Mouse (Mus musculus) MEL (cell line): ENCODE results near the gene Ppm1e. TPM values are rescaled to one million over a fixed set of nuclear protein-coding genes. Genes with fewer than 3 reads are reported as not detected.
A peak's percentile ranks its signal among the peaks of the same experiment; 100 is the strongest.
"Not testable (repeated sequence)": the region's sequence is repeated elsewhere in the genome, so short reads cannot be mapped to it uniquely, and the experiment has no call there.

Source experiments
- DNase-seq: peaks from one replicate; pipeline ENCODE4 v3.0.0; 2011; ENCODE audit warnings: low read depth, low spot score
- H3K27ac ChIP-seq: 2 replicates; pipeline ENCODE4 v1.5.1; 2012; ENCODE audit warnings: low read depth, mild to moderate bottlenecking, control low read depth, low read length, moderate library complexity; ENCODE audit not compliant: control insufficient read depth
- H3K27me3 ChIP-seq, 2 experiments: fragments of 150-350 bp in 1 of 2; sonication (generic) in 1 of 2; 2 replicates each; pipeline ENCODE4 v1.6.1; 2012; ENCODE audit warnings: low read length in 2 of 2, mild to moderate bottlenecking in 2 of 2, improper control_type of control experiment in 1 of 2, moderate library complexity in 1 of 2; ENCODE audit not compliant: insufficient read depth in 2 of 2, control insufficient read depth in 1 of 2
- H3K36me3 ChIP-seq, 2 experiments: 2 replicates each; pipeline ENCODE4 v1.6.1; 2012 to 2014; ENCODE audit warnings: low read length in 2 of 2, improper control_type of control experiment in 1 of 2, inconsistent platforms in 1 of 2, mild to moderate bottlenecking in 1 of 2; ENCODE audit not compliant: insufficient read depth in 2 of 2, control insufficient read depth in 1 of 2
- H3K4me1 ChIP-seq, 2 experiments: fragments of 150-350 bp in 1 of 2; sonication (generic) in 1 of 2; 2 replicates each; pipeline ENCODE4 v1.6.1; 2012; ENCODE audit warnings: low read length in 2 of 2, improper control_type of control experiment in 1 of 2, mild to moderate bottlenecking in 1 of 2; ENCODE audit not compliant: insufficient read depth in 2 of 2, control insufficient read depth in 1 of 2
- H3K4me3 ChIP-seq, 2 experiments: fragments of 150-350 bp in 1 of 2; sonication (generic) in 1 of 2; 2 replicates each; pipeline ENCODE4 v1.5.1; 2012; ENCODE audit warnings: low read depth in 2 of 2, low read length in 2 of 2, mild to moderate bottlenecking in 2 of 2, moderate library complexity in 2 of 2, control low read depth in 1 of 2, improper control_type of control experiment in 1 of 2; ENCODE audit not compliant: control insufficient read depth in 1 of 2, insufficient read depth in 1 of 2
- H3K79me2 ChIP-seq: 2 replicates; pipeline ENCODE4 v1.6.1; 2012; ENCODE audit warnings: mild to moderate bottlenecking, low read length, moderate library complexity; ENCODE audit not compliant: control insufficient read depth, poor library complexity, insufficient read depth
- H3K9ac ChIP-seq: 2 replicates; pipeline ENCODE4 v1.6.1; 2012; ENCODE audit warnings: low read depth, mild to moderate bottlenecking, control low read depth, low read length, moderate library complexity; ENCODE audit not compliant: control insufficient read depth, poor library complexity, severe bottlenecking
- H3K9me3 ChIP-seq: fragments of 150-350 bp; sonication (generic); replicated peaks from 2 replicates; pipeline ENCODE4 v1.6.1; 2012; ENCODE audit warnings: mild to moderate bottlenecking, low read length, improper control_type of control experiment, moderate library complexity; ENCODE audit not compliant: insufficient read depth
- CHD1 ChIP-seq: IDR thresholded peaks from 2 replicates; pipeline ENCODE4 v1.6.1; 2012; ENCODE audit warnings: low read depth, mild to moderate bottlenecking, inconsistent platforms, low read length, improper control_type of control experiment
- CTCF ChIP-seq, 3 experiments: IDR thresholded peaks in 2 of 3; conservative IDR thresholded peaks in 1 of 3; 2 replicates each; pipeline ENCODE4 v1.5.1; 2011 to 2012; ENCODE audit warnings: low read length in 3 of 3, low read depth in 2 of 3, mild to moderate bottlenecking in 2 of 3, improper control_type of control experiment in 1 of 3, inconsistent platforms in 1 of 3, mixed read lengths in 1 of 3, moderate library complexity in 1 of 3; ENCODE audit not compliant: control insufficient read depth in 1 of 3, insufficient read depth in 1 of 3, poor library complexity in 1 of 3, severe bottlenecking in 1 of 3
- E2F4 ChIP-seq: IDR thresholded peaks from 2 replicates; pipeline ENCODE4 v1.6.1; 2011; ENCODE audit warnings: low read depth, low read length, improper control_type of control experiment, borderline replicate concordance
- EP300 ChIP-seq, 2 experiments: IDR thresholded peaks; 2 replicates each; pipeline ENCODE4 v1.6.1; 2011; ENCODE audit warnings: improper control_type of control experiment in 2 of 2, low read length in 2 of 2, low read depth in 1 of 2, mild to moderate bottlenecking in 1 of 2
- GABPA ChIP-seq: IDR thresholded peaks from 2 replicates; pipeline ENCODE4 v1.6.1; 2012; ENCODE audit warnings: low read depth, mild to moderate bottlenecking, inconsistent platforms, low read length, improper control_type of control experiment, moderate library complexity
- GATA1 ChIP-seq: IDR thresholded peaks from 2 replicates; pipeline ENCODE4 v1.6.1; 2011; ENCODE audit warnings: low read depth, low read length, improper control_type of control experiment
- MAX ChIP-seq: IDR thresholded peaks from 2 replicates; pipeline ENCODE4 v1.6.1; 2011; ENCODE audit warnings: low read length, improper control_type of control experiment
- MYC ChIP-seq: IDR thresholded peaks from 2 replicates; pipeline ENCODE4 v1.6.1; 2011; ENCODE audit warnings: low read depth, mild to moderate bottlenecking, low read length, improper control_type of control experiment, moderate library complexity
- NRF1 ChIP-seq: IDR thresholded peaks from 2 replicates; pipeline ENCODE4 v1.6.1; 2014; ENCODE audit warnings: low read depth, mild to moderate bottlenecking, inconsistent platforms, low read length, improper control_type of control experiment, moderate library complexity; ENCODE audit not compliant: poor library complexity, insufficient read depth, severe bottlenecking
- POLR2A ChIP-seq, 2 experiments: IDR thresholded peaks; 2 replicates each; pipeline ENCODE4 v1.6.1; 2011 to 2012; ENCODE audit warnings: low read length in 2 of 2, mild to moderate bottlenecking in 2 of 2, control low read depth in 1 of 2, improper control_type of control experiment in 1 of 2, low read depth in 1 of 2, moderate library complexity in 1 of 2; ENCODE audit not compliant: control insufficient read depth in 1 of 2, insufficient read depth in 1 of 2, poor library complexity in 1 of 2
- POLR2AphosphoS5 ChIP-seq: IDR thresholded peaks from 2 replicates; pipeline ENCODE4 v1.6.1; 2012; ENCODE audit warnings: low read depth, borderline replicate concordance, mild to moderate bottlenecking, inconsistent platforms, low read length, moderate library complexity, mixed read lengths
- RAD21 ChIP-seq: IDR thresholded peaks from 2 replicates; pipeline ENCODE4 v1.6.1; 2011; ENCODE audit warnings: mild to moderate bottlenecking, low read depth, low read length, improper control_type of control experiment
- SMC3 ChIP-seq: IDR thresholded peaks from 2 replicates; pipeline ENCODE4 v1.6.1; 2011; ENCODE audit warnings: low read depth, low read length, improper control_type of control experiment
- TAL1 ChIP-seq: IDR thresholded peaks from 2 replicates; pipeline ENCODE4 v1.6.1; 2012; ENCODE audit warnings: mild to moderate bottlenecking, inconsistent platforms, low read length, moderate library complexity, mixed read lengths
- TBP ChIP-seq: IDR thresholded peaks from 2 replicates; pipeline ENCODE4 v1.8.0; 2011; ENCODE audit warnings: low read depth, low read length, improper control_type of control experiment
- TCF12 ChIP-seq: IDR thresholded peaks from 2 replicates; pipeline ENCODE4 v1.6.1; 2014; ENCODE audit warnings: low read depth, mild to moderate bottlenecking, inconsistent platforms, low read length, improper control_type of control experiment, moderate library complexity
- ZNF384 ChIP-seq: IDR thresholded peaks from 2 replicates; pipeline ENCODE4 v1.6.1; 2012; ENCODE audit warnings: low read depth, mild to moderate bottlenecking, inconsistent platforms, low read length, improper control_type of control experiment
- polyA plus RNA-seq, 2 experiments: library from polyadenylated mRNA; stranded (reverse) in 1 of 2; unstranded in 1 of 2; fragments of >175 nt in 1 of 2; fragments of >200 nt in 1 of 2; gene quantifications; 2 replicates each; pipeline versions ENCODE4 v1.2.1 to v1.2.4; 2012; ENCODE audit warnings: low replicate concordance in 2 of 2, low read depth in 1 of 2; ENCODE audit not compliant: insufficient read length in 2 of 2, insufficient read depth in 1 of 2, missing spikeins in 1 of 2
- total RNA-seq: library from RNA; depleted of rRNA; stranded (reverse); fragments of 300-350 nt; gene quantifications from 2 replicates; pipeline ENCODE4 v1.2.3, GENCODE M21; 2012

The Ppm1e gene
- total and polyA plus RNA-seq, 3 experiments, result 1.3 to 2.8 TPM; not detected in 1

DNA sequence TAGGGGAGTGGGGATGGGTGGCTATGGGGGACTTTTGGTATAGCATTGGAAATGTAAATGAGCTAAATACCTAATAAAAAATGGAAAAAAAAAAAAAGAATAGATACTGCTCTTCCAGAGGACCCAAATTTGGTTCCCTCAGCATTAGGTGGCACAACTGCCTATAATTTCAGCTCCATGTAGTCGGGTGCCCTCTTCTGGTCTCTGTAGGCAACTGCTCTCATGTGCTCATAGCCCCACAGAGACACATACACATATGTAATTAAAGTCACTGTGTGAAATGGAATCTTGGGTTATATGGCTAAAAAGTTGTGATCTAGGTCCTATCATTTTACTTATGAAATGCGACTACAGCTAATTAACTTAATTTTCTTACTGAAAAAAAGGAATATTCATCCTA, 90.0 kb downstream of the Ppm1e start (continued):
- TF ChIP-seq EP300 (IDR thresholded peaks at IDR 0.05; ENCODE audit: low read depth in 1 of 2, low read length in 2 of 2) (no peak), POLR2A (IDR thresholded peaks at IDR 0.05; ENCODE audit: control insufficient read depth in 1 of 2, insufficient read depth in 1 of 2, low read depth in 1 of 2, low read length in 2 of 2, poor library complexity in 1 of 2) (no peak)

DNA sequence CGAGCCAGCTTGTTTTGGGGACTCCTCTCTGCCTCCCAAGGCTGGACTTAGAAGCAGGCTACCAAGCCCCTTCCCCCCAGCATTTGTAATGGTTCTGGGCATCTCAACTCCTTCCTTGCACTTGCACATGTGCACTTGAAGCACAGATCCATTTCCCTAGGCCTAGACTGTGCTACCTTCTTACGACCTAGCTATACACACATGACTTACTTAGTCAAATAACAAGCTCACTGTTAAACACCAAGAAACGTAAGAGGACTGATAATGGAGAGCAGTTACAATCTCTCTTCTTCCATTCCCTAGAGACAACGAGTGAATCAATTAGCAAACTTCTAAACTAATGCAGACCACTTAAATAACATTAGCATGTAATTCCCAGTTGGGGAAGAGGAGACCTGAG, 92.6 kb downstream of the Ppm1e start:
- no peak overlapping the region for H3K9ac ChIP-seq
- H3K79me2 ChIP-seq, result no peaks in the 10 kb centered on the region
- H3K9me3 ChIP-seq, result no peaks in the 10 kb centered on the region
- H3K36me3 ChIP-seq, result no peaks in the 10 kb centered on the region
- H3K4me3 ChIP-seq, result no peak overlapping the region
- no peak for DNase-seq
- no peak for TF ChIP-seq MYC
- TF ChIP-seq, all 39 proteins: peak for 0
- Histone ChIP-seq H3K27me3 (no peaks in the 10 kb centered on the region), H3K4me1 (no peaks in the 10 kb centered on the region; a peak in 1 of 4 replicates), H3K27ac (no peak overlapping the region)

DNA sequence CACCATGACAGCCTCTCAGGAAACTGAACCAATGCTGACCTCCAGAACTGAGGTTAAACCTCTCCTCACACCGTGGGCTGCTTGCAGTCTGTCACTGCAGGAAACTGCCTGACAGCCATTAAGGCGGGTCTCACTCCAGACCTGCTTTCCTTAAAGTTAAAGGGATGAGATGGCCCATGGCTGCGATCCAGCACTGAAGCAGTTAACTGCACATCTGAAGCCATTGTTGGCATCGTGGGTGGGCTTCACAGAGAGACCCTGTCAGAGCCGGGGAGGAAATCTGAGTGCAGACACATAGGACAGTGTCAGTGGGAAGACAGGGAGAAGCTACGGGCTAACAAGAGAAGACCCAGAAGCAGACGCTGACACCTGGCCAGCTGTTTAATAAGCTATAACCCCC, 94.9 kb downstream of the Ppm1e start:
- H3K79me2 ChIP-seq, result no peaks in the 10 kb centered on the region
- H3K4me1 ChIP-seq, result peaks cover 2 to 11% of the 10 kb centered on the region in 2 experiments
- no peak overlapping the region for H3K27ac ChIP-seq
- H3K4me3 ChIP-seq, result no peak overlapping the region
- peaks cover 0 to 9% of the 10 kb centered on the region in 2 experiments; a peak in 2 of 4 replicates for H3K36me3 ChIP-seq
- H3K9ac ChIP-seq, result no peak overlapping the region
- no peaks in the 10 kb centered on the region for H3K27me3 ChIP-seq
- DNase-seq, result no peak
- TF ChIP-seq E2F4 (no peak), ZNF384 (no peak), CHD1 (no peak), NRF1 (no peak), GABPA (no peak), MAX (no peak), POLR2AphosphoS5 (no peak), TCF12 (no peak), RAD21 (no peak), TAL1 (no peak), TBP (no peak)
- H3K9me3 ChIP-seq, result no peaks in the 10 kb centered on the region

DNA sequence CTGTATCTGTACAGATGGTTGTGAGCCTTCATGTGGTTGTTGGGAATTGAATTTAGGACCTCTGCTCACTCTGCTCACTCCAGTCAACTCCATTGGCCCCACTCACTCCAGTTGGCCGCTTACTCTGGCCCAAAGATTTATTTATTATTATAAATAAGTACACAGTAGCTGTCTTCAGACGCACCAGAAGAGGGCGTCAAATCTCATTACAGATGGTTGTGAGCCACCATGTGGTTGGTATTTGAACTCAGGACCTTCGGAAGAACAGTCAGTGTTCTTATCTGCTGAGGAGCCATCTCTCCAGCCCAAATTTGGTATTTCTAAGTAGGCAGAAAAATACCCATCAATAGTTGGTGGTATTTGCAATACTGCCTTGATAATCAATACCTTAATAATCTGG, 97.1 kb downstream of the Ppm1e start:
- not testable (repeated sequence) for H3K27ac ChIP-seq, H3K9me3 ChIP-seq, H3K36me3 ChIP-seq, H3K9ac ChIP-seq, H3K27me3 ChIP-seq, H3K4me3 ChIP-seq, H3K79me2 ChIP-seq
- TF ChIP-seq SMC3 (peak; percentile 50), CTCF (IDR thresholded peaks at IDR 0.05 in 2 of 3, conservative IDR thresholded peaks at IDR 0.05 in 1 of 3; ENCODE audit: control insufficient read depth in 1 of 3, insufficient read depth in 1 of 3, low read depth in 2 of 3, low read length in 3 of 3, poor library complexity in 1 of 3, severe bottlenecking in 1 of 3) (peak; percentile 15 to 60 (median 16); a peak in 3 of 6 replicates), MYC (peak; percentile 53; the same call in 1 of the 2 replicates), GATA1 (peak; percentile 26; the same call in 1 of the 2 replicates), RAD21 (peak; percentile 29)
- H3K4me1 ChIP-seq, result peaks cover 2 to 14% of the 10 kb centered on the region in 2 experiments
- DNase-seq, result peak; percentile 48
